Mouse (Mus musculus) stomach, postnatal 0 days (tissue): Measurements from ENCODE around the gene Smco2.

Source experiments
- CTCF ChIP-seq: IDR thresholded peaks from 2 replicates; pipeline ENCODE4 v1.5.1; 2016; ENCODE audit warnings: antibody characterized with exemption, low read depth, mild to moderate bottlenecking, moderate library complexity
- EP300 ChIP-seq: optimal IDR thresholded peaks from 2 replicates; pipeline ENCODE3; 2016; ENCODE audit warnings: antibody characterized with exemption

GRCm38 (mm10) chr6:146913489-146914198, 63.7 kb downstream of the Smco2 start:
- TF ChIP-seq CTCF (no peak), EP300 (no peak)
